Mouse (Mus musculus) lung, adult 2 months (tissue): ENCODE measurements around the gene Myl3. TPM values are rescaled to one million over a fixed set of nuclear protein-coding genes. Genes with fewer than 3 reads are reported as not detected.

Source experiments
- DNase-seq: peaks from one replicate; pipeline ENCODE4 v3.0.0; 2022
- H3K4me1 ChIP-seq: fragments of 200-500 bp; 2 replicates; pipeline ENCODE4 v1.6.1; 2011; ENCODE audit warnings: low read length; ENCODE audit not compliant: control insufficient read depth, insufficient read depth
- H3K4me3 ChIP-seq: fragments of 200-500 bp; replicated peaks from 2 replicates; pipeline ENCODE3; 2011; ENCODE audit warnings: low read depth, mild to moderate bottlenecking, control low read depth, low read length; ENCODE audit errors: extremely low read depth
- CTCF ChIP-seq: fragments of 200-500 bp; IDR thresholded peaks from 2 replicates; pipeline ENCODE4 v1.5.1; 2011; ENCODE audit warnings: mild to moderate bottlenecking, low read length, control low read depth; ENCODE audit not compliant: insufficient read depth
- POLR2A ChIP-seq: fragments of 200-500 bp; IDR thresholded peaks from 2 replicates; pipeline ENCODE4 v1.6.1; 2011; ENCODE audit warnings: low read depth, mild to moderate bottlenecking, control low read depth, low read length, borderline replicate concordance; ENCODE audit errors: extremely low read depth
- WGBS: fragments of 180-500 bp; shearing (Covaris S2); methylation state at CpG from one replicate; pipeline ENCODE4 v1.1.7; 2018; 5-methylcytosine and 5-hydroxymethylcytosine counted together
- polyA plus RNA-seq: library from polyadenylated mRNA; depleted of rRNA; stranded (reverse); fragments of >200 nt; gene quantifications from 2 replicates; pipeline ENCODE4 v1.2.3, GENCODE M21; 2012

Myl3 gene
- polyA plus RNA-seq, 1 experiment: 214 TPM

DNA sequence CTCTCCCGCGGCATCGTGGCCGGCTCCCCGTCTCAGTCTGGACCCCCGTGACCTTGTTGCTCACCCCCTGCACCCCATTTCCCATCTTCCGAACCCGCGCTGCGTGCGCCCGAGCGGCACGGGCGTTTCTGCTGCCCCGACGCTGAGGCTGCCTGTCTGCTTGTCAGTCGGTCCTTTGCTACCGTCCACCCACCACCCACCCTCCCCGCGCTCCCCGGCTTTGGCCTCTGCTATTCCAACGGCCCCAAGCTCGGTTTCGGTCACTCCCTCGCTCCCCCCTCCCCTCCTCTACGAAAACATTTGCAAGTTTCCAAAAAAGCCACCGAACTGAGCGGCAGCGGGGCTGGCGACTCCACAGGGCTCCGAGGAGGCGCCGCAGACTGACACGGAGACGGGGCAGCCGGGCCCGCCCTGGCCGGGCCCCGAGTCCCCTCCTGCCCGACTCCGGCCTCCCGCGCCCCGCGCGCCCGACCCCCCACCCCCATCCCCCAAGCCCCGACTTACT is 1.3 kb downstream of the Myl3 start:
- Histone ChIP-seq H3K4me1 (peaks cover 3% of the 10 kb centered on the region; the same call in 1 of the 2 replicates), H3K4me3 (peak overlapping the region; percentile 62)
- 2% methylated on average over 47 of the region's 49 CpGs for WGBS
- no peak for TF ChIP-seq POLR2A
- TF ChIP-seq CTCF: no peak
- peak; percentile 21 for DNase-seq

DNA sequence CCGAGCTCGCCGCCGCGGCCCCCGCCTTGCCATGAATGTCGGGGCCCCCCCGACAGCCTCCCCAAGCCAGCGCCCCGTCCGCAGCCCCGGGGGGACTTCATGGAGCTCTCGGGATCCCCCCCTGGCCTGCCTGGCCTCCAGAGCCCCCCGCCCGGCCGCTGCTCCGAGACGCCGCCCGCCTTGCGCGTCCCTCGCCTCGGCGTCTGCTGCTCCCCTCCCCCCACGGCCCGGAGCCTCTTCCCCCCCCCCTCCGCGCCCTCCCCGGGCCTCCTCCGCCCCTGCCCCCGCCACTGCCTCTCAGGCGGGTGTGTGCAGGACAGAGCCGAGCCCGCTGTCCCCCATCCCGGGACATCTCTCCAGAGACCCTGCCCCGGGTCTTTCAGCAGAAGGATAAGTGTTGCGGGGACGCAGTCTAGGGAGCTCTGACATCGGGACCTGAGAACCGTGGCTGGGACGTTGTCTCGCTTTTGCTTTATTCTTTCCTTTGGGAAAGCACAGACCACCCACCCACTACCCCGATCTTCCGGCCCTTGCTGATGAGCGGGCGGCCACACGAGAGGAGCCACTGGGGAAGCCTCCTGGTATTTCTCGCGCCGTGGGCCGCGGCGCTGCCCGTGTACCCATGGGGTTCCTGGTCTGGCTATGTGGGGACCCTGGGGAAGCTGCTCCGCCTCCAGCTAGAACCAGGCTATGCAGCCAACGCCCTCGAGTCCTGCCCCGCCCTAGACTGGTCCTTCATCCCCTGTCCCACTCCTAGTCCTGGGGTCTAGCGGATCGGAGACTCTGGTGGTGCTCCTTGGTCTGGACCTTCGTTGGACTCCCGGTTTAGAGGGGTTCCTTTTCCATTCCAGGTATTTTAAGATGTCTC is 2.0 kb downstream of the Myl3 start:
- no peak for TF ChIP-seq POLR2A
- no peak for TF ChIP-seq CTCF
- WGBS: 6% methylated on average over 59 of the region's 63 CpGs
- H3K4me3 ChIP-seq: no peak overlapping the region
- DNase-seq: no peak
- H3K4me1 ChIP-seq: peaks cover 3% of the 10 kb centered on the region; the same call in 1 of the 2 replicates

DNA sequence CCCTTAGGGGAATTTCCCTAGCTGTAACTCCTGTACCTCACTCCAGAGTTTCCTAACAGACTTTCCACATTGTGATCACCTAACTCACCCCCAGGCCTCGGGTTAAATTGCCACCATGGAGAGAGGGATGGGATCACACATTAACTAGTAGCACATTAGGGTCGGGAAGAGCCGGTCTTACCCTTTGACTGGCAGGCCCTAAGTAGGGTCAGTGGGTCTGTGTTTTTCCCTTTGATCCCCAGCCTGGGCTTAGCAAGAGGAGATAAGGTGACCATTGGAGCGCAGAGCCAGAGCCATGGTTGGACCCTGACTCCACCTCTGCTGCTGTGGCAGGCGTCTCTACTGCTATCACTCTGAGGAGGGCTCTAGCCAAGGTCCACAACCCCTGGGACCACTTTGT is 4.1 kb downstream of the Myl3 start:
- H3K4me3 ChIP-seq: no peak overlapping the region
- H3K4me1 ChIP-seq: peaks cover 3% of the 10 kb centered on the region; the same call in 1 of the 2 replicates
- no peak for TF ChIP-seq POLR2A
- TF ChIP-seq CTCF: no peak
- 71% methylated on average over 5 of the region's 5 CpGs for WGBS
- no peak for DNase-seq

DNA sequence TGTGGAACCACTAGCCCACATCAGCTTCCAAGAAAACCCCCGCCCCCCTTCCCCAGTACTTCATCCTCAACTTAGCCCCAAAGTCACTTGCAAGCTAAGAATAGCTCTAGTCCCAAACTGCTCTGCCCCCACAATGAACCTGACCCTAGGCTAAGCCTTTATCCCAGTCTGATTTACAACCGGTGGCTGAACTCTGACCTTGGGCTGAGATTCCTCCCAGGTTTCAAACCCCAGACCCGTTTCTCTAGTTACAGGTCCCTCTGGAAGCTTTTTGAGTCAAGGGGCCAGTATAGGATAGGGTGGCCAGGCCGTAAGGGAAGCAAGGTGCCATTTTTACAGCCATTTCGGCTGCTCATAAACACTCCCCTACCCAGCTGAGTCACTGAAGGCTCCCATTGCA is 4.6 kb downstream of the Myl3 start:
- 72% methylated on average over 5 of the region's 5 CpGs for WGBS
- Histone ChIP-seq H3K4me1 (peaks cover 3% of the 10 kb centered on the region; the same call in 1 of the 2 replicates), H3K4me3 (no peak overlapping the region)
- TF ChIP-seq CTCF: no peak
- no peak for TF ChIP-seq POLR2A
- DNase-seq: no peak

DNA sequence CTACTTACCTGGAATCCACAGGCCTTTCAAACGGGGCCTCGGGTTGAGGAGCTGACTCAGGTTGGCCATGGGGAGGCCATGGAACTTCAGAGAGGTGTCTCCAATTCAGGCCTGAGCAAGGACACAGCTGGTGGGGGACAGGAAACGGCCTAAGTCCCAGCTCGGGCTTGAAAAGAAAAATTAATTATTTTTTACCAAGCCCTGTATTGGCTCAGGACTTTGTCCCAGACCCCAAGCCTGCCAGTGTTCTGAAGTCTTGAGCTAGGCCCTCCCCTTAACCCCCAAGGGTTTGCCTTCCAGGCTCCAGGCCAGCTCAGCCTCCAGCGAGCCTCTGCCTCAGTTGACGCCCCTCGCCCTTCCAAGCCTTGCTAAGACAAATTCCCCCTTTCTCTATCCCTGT is 5.3 kb downstream of the Myl3 start, which contains the start of gene Pth1r:
TSS of gene Pth1r (minus strand) at position 185 of the 400 bp plus-strand sequence.
- WGBS: 73% methylated on average over 7 of the region's 7 CpGs
- DNase-seq: no peak
- no peak for TF ChIP-seq CTCF
- TF ChIP-seq POLR2A: no peak
- Histone ChIP-seq H3K4me3 (no peak within 1 kb of the TSS), H3K4me1 (peaks cover 3% of the 10 kb centered on the region; the same call in 1 of the 2 replicates)

DNA sequence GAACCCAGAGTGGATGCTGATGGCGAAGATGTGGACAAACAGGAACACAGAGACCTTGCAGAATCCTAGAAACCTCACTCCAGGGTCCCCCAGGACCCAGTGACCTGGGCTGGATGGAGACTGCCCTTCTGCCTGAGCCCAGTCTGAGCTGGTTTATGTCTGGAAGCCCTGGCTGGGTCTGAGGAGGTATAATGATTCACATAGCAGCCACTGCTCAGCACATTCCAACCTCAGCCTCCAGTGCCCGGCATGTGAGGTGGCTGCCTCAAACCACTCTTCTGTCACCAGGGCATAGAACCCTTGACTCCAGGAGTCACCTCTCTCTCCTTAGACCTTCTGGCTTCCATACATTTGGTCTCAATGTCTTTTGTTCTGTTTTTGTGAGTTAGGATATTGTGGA is 6.8 kb downstream of the Myl3 start:
- WGBS: 71% methylated on average over 2 of the region's 2 CpGs
- H3K4me1 ChIP-seq: no peaks in the 10 kb centered on the region
- TF ChIP-seq CTCF: no peak
- TF ChIP-seq POLR2A: no peak
- DNase-seq: no peak
- H3K4me3 ChIP-seq: no peak overlapping the region

DNA sequence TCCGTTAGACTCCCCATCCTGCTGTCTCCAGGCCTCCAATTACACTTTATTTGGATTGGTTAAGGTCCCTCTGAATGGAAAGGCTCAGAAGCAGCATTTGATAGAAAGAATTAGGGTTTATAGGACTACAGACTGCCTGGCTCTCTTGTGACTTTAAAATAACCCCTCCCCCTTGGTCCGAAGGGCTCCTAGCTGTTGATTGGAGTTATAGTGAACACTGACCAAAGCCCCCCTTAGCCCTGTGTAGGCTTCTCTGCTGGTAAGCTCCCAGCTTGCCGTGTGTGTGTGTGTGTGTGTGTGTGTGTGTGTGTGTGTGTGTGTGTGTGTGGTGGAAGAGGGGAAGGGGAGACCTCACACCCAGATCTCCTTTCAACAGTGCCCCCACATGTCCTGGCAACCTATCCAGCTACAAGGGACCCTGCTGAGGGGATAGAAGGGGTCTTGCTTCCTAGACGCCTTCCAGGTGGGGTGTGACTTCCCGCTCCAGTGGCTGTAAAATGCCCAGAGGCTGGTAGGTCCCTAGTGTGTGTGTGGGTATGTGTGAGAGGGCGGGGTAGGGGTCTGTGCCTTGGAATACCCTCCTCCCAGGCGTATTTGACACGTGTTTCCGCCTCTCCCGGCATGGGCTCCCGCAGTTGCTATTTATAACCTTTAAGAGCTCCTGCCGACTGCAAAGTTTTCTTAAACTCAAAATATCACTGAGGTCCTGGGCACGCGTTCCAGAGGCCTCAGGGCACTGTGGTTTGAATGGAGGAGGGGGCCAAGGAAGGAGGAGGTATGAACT is 8.9 kb downstream of the Myl3 start:
- Histone ChIP-seq H3K4me1 (no peaks in the 10 kb centered on the region), H3K4me3 (no peak overlapping the region)
- 37% methylated on average over 14 of the region's 14 CpGs for WGBS
- TF ChIP-seq CTCF (no peak), POLR2A (no peak)
- DNase-seq: no peak

DNA sequence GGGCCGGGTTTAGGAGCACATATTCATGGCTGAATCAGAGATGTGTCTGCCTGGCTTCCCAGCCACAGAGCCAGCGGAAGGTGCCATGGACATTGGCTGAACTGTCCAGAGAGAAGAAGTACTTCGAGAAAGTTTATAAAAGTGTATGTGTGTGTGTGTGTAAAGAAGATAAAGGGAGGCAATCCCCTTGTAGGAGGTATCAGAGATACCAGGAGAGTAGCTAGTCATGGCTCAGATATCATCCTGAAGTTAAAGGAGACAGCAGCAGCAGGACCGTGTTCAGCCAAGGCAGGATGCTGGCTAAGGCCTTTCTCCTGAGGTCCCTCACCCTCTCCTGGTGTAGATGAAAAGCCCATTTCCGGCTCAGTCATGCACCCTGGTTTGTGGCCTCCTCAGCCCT is 9.8 kb downstream of the Myl3 start:
- H3K4me3 ChIP-seq: no peak overlapping the region
- DNase-seq: no peak
- no peaks in the 10 kb centered on the region for H3K4me1 ChIP-seq
- TF ChIP-seq POLR2A (no peak), CTCF (no peak)
- WGBS: 75% methylated on average over 5 of the region's 5 CpGs

DNA sequence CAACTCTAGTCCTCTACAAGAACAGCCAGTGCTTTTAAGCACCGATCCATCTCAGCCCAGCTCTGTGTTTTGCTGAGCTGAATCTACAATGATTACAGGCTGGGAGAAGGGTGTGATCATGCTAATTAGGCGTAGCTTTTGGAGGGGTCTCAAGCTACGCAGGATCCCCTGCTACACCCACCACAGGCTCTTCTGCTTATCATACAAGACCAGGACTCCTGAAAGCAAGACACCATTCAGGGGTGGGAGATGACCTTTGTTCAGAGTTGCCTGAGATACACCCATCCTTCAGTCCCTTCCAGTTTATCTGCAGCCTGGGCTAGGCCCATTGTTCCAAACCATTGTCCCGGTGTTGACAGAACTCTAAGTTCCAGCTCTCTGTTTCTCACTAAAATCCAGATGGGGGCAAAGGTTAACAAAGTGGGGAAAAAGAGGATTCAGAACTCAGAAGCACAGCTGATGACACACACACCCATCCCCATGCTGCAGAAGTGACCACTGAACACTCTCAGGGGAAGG is 11.3 kb downstream of the Myl3 start:
- Histone ChIP-seq H3K4me1 (no peaks in the 10 kb centered on the region), H3K4me3 (no peak overlapping the region)
- TF ChIP-seq CTCF (no peak), POLR2A (no peak)
- DNase-seq: no peak
- WGBS: 78% methylated on average over 4 of the region's 4 CpGs
